In the genomic region with DNA sequence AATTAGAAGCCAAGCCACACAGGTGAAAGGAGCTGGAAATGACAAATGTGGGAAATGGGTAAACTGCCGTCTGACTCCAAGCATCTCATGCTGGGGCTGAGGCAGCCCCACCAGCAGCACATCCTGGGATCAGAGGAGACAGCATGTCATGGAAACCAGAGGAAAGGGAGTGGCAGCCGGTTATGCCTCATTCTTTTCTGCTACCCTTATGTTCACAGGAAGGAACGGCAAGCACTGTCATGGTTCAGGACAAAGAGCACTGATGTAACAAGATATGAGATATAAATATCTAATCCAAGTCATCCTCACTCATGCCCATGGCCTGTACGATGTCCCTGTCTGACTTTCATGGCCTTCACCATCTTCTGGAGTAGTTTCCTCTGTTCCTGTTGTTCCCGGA, we compare ENCODE assay signal across 11 mouse cellular contexts.
"Had no signal": no experiment of that assay in that cellular context is flagged by ENCODE, and none has a peak within 500 bp of the region (broad histone marks: within the 10 kb centered on the region; RNA-seq: fewer than 3 reads in every experiment).

No protein-coding gene starts in this region.

- H3K4me1 ChIP-seq: hindbrain, embryonic 13.5 days; limb, embryonic 15.5 days; liver, embryonic 12.5 days; midbrain, embryonic 15.5 days; neural tube, embryonic 13.5 days had no signal

- H3K4me3 ChIP-seq: hindbrain, embryonic 13.5 days; limb, embryonic 15.5 days; liver, embryonic 12.5 days; midbrain, embryonic 15.5 days; neural tube, embryonic 13.5 days had no signal

- H3K27me3 ChIP-seq: hindbrain, embryonic 13.5 days; limb, embryonic 15.5 days; liver, embryonic 12.5 days; midbrain, embryonic 15.5 days; neural tube, embryonic 13.5 days had no signal

- ATAC-seq: hindbrain, postnatal 0 days; liver, embryonic 12.5 days; midbrain, embryonic 15.5 days had no signal

- H3K9me3 ChIP-seq: hindbrain, embryonic 13.5 days; limb, embryonic 15.5 days; liver, embryonic 12.5 days; midbrain, embryonic 15.5 days; neural tube, embryonic 13.5 days had no signal

- H3K36me3 ChIP-seq: hindbrain, embryonic 13.5 days; limb, embryonic 15.5 days; liver, embryonic 12.5 days; midbrain, embryonic 15.5 days; neural tube, embryonic 13.5 days had no signal

- DNase-seq: kidney, adult 18-20 months; layer of hippocampus, adult 9-11 months; layer of hippocampus, postnatal 36 days; retina, postnatal 1 day; right cerebral cortex, postnatal 14 days had no signal
